Mouse (Mus musculus) spleen, adult 18-20 months (tissue): ENCODE measurements around the gene Wdr74.

Experiments used
- DNase-seq, 2 experiments: peaks; one replicate each; pipeline ENCODE4 v3.0.0; 2022; ENCODE audit warnings: mixed read lengths in 2 of 2

Gene Wdr74

GRCm38 (mm10) chr19:8735389-8736159 lies at the start of gene Wdr74:
Gene Wdr74, plus strand, starts transcription at chr19:8735827.
- DNase-seq: peak; percentile 79 to 92

DNA sequence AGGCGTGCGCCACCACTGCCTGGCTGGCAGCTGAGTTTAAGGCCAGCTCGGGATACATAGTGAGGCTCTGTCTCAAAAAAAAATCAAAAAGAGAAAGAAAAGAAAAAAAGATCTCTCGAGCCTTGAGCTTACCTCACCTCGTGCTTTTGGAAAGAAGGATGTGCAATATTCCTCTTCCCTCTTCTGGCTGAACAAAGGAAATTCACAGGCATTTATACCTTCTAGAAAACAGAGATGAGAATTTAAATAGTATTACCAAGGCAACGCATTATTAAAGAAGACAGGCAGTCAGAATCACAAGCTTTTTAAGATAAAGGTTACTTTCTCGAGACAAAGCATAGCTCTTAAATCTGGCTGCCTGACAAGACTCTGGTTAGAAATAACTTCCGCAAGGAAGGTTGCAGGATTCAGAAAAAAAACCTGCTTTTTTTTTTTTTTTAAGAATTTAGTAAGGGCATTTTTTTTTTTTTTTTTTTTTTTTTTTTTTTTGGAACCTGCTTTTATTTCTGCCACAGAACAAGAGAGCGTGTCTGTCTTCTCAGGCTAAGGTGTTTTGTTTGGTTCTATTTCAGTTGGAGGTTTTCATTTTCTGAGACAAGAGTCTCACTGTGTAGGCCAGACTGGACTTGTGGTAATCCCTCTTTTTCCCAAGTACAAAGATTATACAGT lies 43.6 kb upstream of the Wdr74 start:
- no peak for DNase-seq

- no peak for DNase-seq
Measured at GRCm38 (mm10) chr19:8692740-8693139, 42.9 kb upstream of the Wdr74 start.

- DNase-seq: peak; percentile 40 to 67
Measured at GRCm38 (mm10) chr19:8695330-8695729, 40.3 kb upstream of the Wdr74 start.

DNA sequence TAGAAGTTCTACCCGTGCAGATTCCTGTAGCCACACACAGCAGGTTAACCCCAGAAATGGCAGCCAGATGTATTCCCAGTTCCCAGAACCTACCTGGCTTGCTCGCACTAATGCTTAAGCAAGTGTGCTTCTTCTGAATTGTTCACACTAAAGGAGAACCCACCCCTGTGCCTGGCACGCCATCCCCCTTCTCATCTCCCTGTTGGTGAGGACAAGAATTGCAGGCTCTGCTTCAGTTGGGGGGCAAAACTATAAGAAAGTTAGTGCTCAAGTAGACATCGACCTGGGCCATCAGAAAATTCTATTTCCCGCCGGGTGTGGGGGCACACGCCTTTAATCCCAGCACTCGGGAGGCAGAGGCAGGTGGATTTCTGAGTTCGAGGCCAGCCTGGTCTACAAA lies 36.0 kb upstream of the Wdr74 start:
- no peak for DNase-seq

- DNase-seq: no peak
Measured at GRCm38 (mm10) chr19:8702458-8702857, 33.2 kb upstream of the Wdr74 start.

GRCm38 (mm10) chr19:8703571-8703970 lies 32.1 kb upstream of the Wdr74 start:
- DNase-seq: no peak

GRCm38 (mm10) chr19:8705026-8705708 lies 30.5 kb upstream of the Wdr74 start:
- DNase-seq: no peak

DNA sequence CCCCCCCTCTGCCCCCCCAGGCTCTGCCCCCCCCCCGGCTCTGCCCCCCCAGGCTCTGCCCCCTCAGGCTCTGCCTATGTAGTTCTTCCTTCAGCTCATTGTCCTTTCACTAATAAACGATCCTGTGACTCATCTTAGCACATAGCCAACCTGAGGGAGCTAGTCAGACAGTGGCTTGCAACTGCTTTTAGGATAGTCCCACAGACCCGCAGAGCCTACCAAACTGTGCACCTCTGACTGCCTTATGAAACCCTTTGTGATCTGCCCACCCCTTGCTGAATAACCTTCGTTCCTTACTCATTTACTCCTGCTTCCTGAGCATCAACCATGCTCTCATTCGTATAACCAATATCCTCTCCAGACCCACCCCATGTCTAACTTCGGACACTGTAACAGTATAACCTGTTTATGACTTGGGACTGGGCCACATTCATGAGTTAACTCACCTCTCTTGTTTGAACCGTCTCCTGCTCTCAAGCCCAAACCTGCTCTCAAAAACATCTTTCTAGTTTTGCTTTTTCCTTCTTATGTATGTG lies 29.4 kb upstream of the Wdr74 start:
- no peak for DNase-seq

GRCm38 (mm10) chr19:8706930-8707329 lies 28.7 kb upstream of the Wdr74 start:
- DNase-seq: no peak

DNA sequence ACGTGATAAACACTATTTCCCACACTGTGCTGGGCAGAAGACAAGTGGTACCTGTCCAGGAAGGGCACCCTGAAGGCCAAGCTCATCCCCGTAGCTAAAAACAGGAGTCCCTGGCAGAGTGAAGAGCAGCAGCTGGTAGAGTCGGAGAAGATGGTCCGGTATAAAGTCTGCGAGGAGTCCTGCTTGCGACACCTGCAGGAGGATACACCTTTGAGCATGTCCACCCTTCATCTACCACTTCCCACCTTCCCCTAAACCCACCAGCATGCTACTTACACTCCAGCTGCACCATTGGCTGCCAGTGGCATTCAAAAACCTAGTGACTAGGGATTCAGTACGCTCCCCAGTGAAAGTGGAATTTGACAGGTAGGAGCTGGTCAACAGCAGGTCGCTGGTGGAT lies 26.7 kb upstream of the Wdr74 start:
- DNase-seq: no peak

DNA sequence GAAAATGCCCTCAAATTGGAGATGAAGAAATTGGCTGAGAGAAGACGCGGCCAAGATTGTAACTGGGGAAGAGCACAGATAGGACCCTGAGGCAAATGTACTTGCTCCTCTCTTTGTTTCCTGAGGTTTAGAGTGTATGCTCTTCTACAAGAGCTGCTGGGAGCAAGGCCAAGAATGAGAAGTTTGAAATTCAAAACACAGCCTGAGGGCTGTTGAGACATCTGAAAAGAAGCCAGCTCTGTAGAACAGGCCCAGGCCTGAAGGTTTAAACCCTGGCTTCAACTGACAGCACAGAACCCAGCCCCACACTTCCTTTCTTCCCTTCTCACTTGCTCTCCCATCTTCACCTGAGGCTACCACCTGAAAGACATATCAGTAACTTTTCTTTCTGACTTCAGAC lies 25.6 kb upstream of the Wdr74 start:
- DNase-seq: no peak

DNA sequence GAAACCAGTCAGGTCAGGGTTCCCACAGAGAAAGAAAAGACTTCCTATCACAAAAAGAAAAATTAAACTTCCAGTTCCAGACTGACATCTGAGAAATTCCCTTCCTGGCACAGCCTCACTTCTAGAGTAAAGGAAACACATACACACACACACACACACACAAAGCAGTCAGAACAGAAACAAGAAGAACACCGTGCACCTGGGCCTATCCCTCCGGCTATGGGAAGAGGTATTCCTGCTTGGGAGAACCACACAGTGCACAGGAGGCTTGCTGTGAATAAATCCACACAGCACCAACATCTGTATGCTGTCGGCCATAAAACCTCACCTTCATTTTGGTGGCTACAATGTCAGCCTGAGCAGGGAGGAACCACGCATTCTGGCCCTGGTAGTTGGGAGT lies 24.1 kb upstream of the Wdr74 start:
- DNase-seq: no peak

DNA sequence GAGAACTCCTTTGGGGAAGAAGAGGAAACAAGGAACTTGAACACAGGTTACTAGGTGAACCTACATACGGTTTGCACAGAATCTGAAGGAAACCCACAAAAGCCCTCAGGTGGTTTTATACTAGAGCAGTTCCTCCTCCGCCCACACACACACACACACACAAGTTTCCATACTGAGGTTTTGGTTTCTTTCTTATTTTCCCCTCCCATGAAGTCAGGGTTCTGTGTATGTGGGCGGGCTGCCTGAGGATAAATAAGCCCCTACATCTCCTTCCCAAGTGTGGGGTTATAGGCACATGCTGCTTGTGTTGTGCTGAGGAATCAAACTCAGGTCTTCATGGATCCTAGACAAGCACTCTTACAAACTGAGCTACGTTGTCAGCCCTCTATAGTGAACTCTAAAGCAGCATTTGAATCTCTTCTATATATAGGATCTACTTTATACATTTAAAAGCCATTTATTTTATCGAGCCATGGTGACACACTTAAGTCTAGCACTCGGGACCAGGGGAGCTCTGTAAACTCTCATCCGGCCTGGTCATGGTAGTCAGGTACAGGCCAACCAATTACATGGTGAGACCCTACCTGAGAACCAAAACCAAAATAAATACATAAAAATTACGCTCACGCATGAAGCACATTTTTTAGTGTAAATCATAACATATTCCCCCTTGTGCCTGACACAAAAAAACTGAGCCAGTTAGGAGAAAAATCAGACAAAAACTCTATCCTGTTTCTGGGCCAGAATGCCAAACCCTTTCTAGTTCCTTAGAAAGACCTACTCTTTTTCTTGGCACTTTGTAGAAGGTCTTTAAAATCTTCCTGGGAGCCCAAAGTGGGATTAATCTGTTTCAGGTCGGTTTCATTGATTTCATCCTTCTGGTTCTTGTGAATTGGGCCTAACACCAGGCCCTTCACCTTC lies 23.4 kb upstream of the Wdr74 start:
- peak; percentile 26 to 37 for DNase-seq

DNA sequence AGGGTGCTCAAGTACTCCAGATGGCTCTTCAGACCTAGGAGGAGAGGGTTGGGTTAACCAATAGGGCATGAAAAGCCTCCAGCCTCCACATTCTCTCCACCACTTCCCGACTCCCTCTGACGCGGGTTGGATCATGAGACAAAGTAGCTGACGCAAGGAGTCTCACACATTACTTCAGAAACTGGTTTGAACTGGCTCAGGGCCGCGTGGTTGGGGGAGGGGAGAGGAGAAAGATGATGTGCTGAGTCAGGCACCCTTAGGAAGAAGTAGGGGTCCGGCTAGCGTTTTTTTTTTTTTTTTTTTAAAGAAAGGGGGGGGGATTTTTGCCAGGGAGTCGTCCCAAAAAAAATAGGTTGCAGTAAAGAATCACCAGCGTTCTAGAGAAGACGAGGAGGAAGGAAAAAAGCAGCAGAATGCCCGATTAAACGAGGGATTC lies 22.7 kb upstream of the Wdr74 start:
- DNase-seq: peak; percentile 35 to 44

GRCm38 (mm10) chr19:8713306-8713996 lies 22.2 kb upstream of the Wdr74 start:
- peak; percentile 90 to 96 for DNase-seq

- DNase-seq: no peak
Measured at GRCm38 (mm10) chr19:8713997-8714652, 21.5 kb upstream of the Wdr74 start.

DNA sequence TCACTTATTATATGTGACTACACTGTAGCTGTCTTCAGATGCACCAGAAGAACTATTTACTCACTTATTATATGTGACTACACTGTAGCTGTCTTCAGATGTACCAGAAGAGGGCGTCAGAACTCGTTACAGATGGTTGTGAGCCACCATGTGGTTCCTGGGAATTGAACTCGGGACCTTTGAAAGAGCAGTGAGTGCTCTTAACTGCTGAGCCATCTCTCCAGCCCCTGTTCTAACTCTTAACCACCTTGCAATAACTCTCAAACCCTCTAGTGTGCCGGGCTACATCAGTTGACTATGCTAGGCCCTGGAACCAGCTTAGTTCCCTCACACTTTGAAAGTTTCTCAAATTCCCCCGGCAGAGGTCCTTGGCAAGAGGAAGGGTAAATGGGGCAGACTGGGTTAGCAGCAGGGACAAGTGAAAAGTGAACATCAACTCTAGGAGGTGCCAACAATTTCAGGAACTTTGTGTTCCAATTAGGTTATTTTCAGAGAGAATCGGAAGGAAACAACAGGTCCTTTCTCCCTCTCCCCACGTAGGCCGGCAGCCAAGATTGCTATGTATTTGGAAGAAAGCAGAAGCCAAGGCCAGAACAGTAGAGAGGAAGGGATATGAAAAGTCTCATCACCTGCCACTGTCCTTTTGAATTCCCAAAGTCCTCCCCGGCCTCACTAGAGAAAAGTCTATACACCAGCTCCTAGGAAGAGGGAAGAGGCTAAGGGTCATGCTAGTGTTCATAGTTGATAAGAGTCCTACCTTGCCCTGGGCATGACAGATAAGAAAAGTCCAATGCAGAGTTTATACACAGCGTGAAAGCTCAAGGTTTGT lies 20.8 kb upstream of the Wdr74 start:
- no peak for DNase-seq

- no peak for DNase-seq
Measured at GRCm38 (mm10) chr19:8715868-8716766, 19.5 kb upstream of the Wdr74 start.
